Mouse (Mus musculus): ENCODE results near the gene Nr1h4.

Nr1h4 gene

GRCm38 (mm10) chr10:89520381-89520780 is 13.0 kb downstream of the Nr1h4 start:
- no peak for DNase-seq

- DNase-seq, result no peak
Observed at GRCm38 (mm10) chr10:89519226-89519625, 14.2 kb downstream of the Nr1h4 start.

GRCm38 (mm10) chr10:89518365-89518764 is 15.0 kb downstream of the Nr1h4 start:
- no peak for DNase-seq

- no peak for DNase-seq
Observed at GRCm38 (mm10) chr10:89515813-89516212, 17.6 kb downstream of the Nr1h4 start.

GRCm38 (mm10) chr10:89512562-89512961 is 20.8 kb downstream of the Nr1h4 start:
- DNase-seq, result no peak

GRCm38 (mm10) chr10:89510547-89510946 is 22.8 kb downstream of the Nr1h4 start:
- DNase-seq, result no peak

GRCm38 (mm10) chr10:89508567-89508966 is 24.8 kb downstream of the Nr1h4 start:
- DNase-seq, result no peak

GRCm38 (mm10) chr10:89506479-89506878 is 26.9 kb downstream of the Nr1h4 start:
- no peak for DNase-seq

GRCm38 (mm10) chr10:89505592-89505955 is 27.8 kb downstream of the Nr1h4 start:
- DNase-seq, result no peak

GRCm38 (mm10) chr10:89504952-89505591 is 28.3 kb downstream of the Nr1h4 start:
- no peak for DNase-seq

- DNase-seq, result no peak
Observed at GRCm38 (mm10) chr10:89502986-89503560, 30.3 kb downstream of the Nr1h4 start.

- DNase-seq, result no peak
Observed at GRCm38 (mm10) chr10:89501902-89502301, 31.5 kb downstream of the Nr1h4 start.

GRCm38 (mm10) chr10:89495537-89495936 is 37.8 kb downstream of the Nr1h4 start:
- DNase-seq, result no peak

- DNase-seq, result no peak
Observed at GRCm38 (mm10) chr10:89491321-89491720, 42.1 kb downstream of the Nr1h4 start.

- DNase-seq, result no peak
Observed at GRCm38 (mm10) chr10:89490250-89490649, 43.1 kb downstream of the Nr1h4 start.

GRCm38 (mm10) chr10:89489459-89489858 is 43.9 kb downstream of the Nr1h4 start:
- DNase-seq, result no peak

GRCm38 (mm10) chr10:89486995-89487742 is 46.2 kb downstream of the Nr1h4 start:
- no peak for DNase-seq

GRCm38 (mm10) chr10:89484907-89485306 is 48.5 kb downstream of the Nr1h4 start:
- DNase-seq, result no peak

- no peak for DNase-seq
Observed at GRCm38 (mm10) chr10:89483812-89484602, 49.4 kb downstream of the Nr1h4 start.

GRCm38 (mm10) chr10:89483113-89483512 is 50.3 kb downstream of the Nr1h4 start:
- no peak for DNase-seq

- no peak for DNase-seq
Observed at GRCm38 (mm10) chr10:89482142-89482681, 51.2 kb downstream of the Nr1h4 start.

- DNase-seq, result no peak
Observed at GRCm38 (mm10) chr10:89481638-89482037, 51.7 kb downstream of the Nr1h4 start.

GRCm38 (mm10) chr10:89478766-89479165 is 54.6 kb downstream of the Nr1h4 start:
- no peak for DNase-seq
